Mouse (Mus musculus) A20 (cell line): ENCODE data around the gene Exoc4.

Experiments used
- DNase-seq: peaks from one replicate; pipeline ENCODE4 v3.0.0-alpha.2; 2011; ENCODE audit warnings: low read depth, low spot score

Gene Exoc4

GRCm38 (mm10) chr6:33248894-33249758 is at the start of gene Exoc4:
Gene Exoc4, plus strand, starts transcription at chr6:33249085.
- peak; percentile 97 for DNase-seq

DNA sequence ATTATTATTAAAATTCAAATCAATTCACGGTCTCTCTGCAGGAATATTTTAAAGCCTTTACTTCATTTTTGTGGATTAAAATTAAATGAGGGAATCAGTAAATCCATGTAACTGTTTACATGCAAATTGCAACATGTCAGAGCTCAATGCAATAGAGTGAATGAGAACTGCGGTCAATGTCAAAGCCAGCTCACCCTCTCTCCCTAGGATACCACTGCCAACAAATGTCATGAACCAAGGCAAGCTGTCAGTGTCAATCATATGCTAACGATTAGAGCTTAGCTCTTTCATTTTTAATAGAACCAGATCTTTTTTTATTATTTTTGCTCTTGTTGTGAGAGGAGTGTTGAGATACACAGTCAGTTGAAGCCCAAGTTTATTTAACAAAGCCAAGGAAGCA is 30.1 kb upstream of the Exoc4 start:
- DNase-seq: no peak

GRCm38 (mm10) chr6:33226700-33227099 is 22.2 kb upstream of the Exoc4 start:
- DNase-seq: no peak

DNA sequence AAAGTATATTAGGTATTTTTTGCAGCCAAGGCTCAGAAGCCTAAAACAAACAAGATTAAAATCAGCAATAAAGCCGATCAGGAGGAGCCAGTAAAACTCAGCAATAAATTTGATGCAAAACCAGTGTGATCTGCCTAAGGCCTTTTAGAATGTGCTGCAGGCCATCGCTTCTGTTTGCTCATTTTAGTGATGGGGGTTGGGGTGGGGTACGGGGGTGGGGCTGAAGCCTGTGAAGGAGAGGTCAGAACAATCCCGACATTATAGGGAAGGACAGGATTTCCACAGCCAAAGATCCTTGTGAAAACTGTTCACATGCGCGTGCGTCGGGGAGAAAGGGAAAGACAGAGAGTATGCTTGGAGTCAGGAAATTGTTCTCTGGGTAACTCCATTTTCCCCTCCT is 21.5 kb upstream of the Exoc4 start:
- DNase-seq: no peak

GRCm38 (mm10) chr6:33241250-33241649 is 7.6 kb upstream of the Exoc4 start:
- no peak for DNase-seq

GRCm38 (mm10) chr6:33244546-33244945 is 4.3 kb upstream of the Exoc4 start:
- no peak for DNase-seq

GRCm38 (mm10) chr6:33247146-33247545 is 1.7 kb upstream of the Exoc4 start:
- DNase-seq: no peak

- DNase-seq: no peak
These were observed 1.1 kb upstream of the Exoc4 start for GRCm38 (mm10) chr6:33247576-33248355.

DNA sequence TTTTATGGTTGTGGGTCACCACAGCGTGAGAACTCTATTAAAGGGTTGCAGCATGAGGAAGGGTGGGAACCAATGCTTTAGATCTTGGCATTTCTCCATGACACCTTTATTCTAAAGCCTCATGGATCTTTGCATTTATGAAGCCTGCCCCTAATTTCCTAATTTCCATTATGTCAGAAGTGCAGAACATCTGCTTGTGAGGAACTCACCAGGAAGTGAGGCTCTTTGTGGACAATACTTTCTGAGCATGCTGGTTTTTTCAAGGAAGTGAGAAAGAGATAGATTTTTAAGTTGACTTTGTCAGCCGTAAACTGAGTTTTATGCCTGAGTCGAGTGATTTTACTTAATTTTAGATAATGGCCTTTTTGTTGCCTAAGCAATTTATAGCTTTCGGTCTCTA is 7.8 kb downstream of the Exoc4 start:
- no peak for DNase-seq

GRCm38 (mm10) chr6:33257076-33257789 is 8.3 kb downstream of the Exoc4 start:
- no peak for DNase-seq

GRCm38 (mm10) chr6:33259926-33260325 is 11.0 kb downstream of the Exoc4 start:
- DNase-seq: no peak

DNA sequence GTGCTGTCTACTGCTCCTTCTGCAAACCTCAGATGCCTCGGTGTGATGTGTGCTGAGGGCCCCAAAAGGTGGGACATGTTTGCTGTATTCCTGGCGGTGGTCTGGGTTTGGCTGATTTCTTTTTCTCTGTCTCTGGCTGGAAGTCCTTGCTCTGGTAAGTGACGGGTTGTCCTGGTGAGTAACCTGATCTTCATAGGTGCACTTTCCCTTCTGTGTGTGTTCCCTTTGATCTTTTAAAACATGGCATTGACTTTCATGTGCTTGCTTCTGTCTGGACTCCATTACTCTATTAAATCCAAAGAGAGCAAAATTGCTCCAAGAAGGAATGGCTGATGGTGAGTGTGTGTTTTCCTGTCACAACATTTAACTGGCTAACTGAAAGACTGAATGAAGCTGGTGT is 12.7 kb downstream of the Exoc4 start:
- DNase-seq: no peak

GRCm38 (mm10) chr6:33263950-33264349 is 15.1 kb downstream of the Exoc4 start:
- DNase-seq: no peak

DNA sequence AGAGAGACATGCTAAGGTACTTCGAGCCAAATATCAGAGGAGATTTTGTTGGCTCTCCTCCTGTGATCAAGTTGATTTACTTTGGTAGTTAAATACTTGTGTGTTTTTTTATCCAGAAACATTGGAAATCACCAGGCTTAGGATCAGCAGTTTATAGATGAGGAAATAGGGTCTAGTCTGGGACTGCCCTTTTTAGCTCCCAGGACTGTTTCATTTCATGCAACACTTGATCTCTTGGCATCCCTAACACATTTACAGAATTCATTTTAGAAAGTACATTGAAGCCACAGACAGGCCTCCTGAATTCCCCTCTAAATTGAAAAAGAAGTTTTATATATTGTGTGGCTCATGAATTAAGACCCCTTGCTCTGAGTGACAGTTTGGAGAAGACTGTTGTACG is 15.5 kb downstream of the Exoc4 start:
- DNase-seq: no peak

DNA sequence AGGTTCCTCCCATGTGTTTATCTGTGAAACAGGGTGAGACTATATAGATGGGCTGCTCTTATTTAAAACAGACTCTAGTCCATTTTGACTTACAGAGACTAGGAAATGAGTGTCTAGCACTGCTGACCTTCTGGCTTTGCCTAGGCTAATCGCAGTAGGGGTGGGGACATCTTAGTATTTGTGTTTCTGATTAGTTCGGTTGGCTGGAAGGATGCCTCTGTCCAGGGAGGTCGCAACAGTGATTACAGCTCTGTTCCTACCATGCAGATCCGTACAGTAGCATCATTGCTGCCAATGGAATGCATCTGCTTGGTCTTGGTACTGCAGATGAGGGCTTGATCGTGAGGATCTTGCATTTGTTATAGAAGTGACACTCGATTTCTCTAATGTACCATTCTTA is 18.7 kb downstream of the Exoc4 start:
- DNase-seq: no peak

- no peak for DNase-seq
These were observed 34.6 kb downstream of the Exoc4 start for GRCm38 (mm10) chr6:33283523-33283922.

DNA sequence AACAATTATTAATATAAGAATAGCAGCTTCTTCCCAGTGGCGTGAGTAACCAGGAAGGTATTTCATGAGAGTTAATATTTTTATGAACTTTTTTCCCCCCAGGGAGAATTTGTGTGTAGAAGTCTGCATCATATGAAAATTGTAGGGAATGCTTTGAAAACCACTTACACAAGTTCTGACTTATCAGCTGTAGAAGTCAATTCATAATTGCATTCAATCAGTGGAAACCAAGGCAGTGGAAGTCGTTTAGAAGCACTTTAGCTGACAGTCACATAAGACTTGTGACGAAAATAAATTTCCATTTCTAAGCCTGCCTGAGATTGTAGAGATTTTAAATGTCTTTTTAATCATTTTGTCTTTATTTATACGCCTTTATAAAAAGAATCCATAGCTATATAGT is 35.1 kb downstream of the Exoc4 start:
- DNase-seq: no peak

DNA sequence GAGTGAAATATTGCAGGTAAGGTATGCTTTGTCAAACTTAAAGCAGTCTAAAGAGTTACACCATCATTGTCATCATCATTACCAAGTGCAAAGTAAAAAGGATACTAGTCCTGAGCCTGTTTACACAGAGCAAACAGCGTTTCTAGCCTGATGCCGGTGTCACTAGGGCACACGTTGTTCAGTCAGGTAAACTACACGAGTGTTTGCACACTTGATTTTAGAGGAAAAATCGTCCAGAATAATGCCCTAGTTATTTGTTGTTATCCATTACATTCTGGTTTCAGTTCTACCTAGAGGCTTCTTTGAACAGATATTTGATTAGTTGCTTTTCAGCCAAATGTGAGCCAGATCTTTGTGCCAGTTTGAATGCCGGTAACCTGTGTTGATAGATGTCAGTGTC is 37.5 kb downstream of the Exoc4 start:
- no peak for DNase-seq

DNA sequence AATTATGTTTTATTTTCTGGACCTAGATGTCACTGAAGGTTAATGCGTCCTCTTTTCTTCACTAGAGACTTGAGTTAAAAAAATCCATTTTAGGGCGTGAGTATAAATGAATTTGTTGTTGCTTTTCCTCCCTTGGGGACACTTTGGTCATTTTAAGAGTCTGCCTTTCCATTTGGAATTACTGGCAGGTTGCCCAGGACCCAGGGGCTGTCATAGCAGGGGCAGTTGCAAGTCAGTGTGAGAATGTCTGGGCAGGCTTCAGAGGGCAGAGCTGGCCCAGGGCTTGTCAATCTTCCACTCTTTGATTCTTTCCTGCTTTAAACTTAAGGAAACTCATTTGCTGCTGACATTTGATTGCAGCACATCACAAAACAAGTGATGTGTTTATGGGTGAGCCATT is 45.7 kb downstream of the Exoc4 start:
- no peak for DNase-seq

DNA sequence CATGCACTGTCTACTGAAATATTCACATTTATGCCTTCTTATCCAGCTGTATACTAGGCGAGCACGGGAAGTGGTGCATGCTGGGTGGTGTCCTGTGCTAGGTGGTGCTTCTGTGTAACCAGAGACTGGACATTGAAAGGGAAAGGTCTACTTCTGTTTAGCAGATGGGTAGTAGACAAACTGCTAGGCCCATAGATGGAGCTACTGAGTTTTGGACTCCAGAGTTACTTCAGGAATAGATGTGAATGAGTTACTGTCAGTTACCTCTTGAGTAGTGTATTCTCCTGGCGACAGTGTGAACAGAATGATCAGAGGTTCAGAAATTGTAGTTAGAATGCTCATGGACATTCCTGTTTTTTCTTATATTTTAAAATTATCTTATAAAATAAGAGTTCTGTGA is 48.7 kb downstream of the Exoc4 start:
- no peak for DNase-seq

DNA sequence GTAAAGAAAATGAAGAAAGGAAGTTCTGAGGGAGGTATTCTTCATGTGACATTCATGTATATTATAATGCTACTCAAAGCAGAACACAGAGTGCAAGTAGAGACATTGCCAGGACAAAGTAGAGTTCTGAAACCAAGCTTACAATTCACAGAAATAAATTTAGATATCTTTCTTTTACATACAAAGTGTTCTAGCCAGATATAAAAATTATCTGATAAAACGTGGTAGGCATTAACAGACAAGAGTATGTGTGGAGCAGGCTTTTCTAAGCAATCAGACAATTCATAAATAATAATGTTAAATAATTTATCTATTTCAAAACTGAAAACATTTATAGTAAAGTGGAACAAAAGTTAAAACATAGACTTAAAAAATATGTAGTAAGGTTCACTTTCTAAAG is 49.9 kb downstream of the Exoc4 start:
- no peak for DNase-seq

DNA sequence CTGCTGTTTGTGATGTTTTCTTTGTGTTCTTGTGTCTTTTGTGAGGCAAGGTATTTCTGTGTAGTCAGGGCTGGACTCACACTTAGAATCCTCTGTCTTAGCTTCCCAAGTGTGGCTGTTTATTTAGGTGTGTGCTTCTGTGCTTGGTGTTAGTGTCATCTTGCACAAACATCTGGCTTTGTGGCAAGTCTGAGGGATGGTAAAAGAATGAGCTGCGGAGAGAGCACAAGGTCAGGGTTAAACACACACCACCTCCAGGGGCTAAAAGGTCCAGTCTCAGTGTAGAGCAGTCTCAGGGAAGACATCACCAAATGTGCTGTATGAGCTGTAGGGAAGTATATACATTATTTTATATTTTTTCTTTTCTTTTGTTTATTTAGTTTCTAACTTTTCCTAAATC is 57.1 kb downstream of the Exoc4 start:
- DNase-seq: no peak
